8 mouse cellular contexts compared by ENCODE assay signal in the genomic region with DNA sequence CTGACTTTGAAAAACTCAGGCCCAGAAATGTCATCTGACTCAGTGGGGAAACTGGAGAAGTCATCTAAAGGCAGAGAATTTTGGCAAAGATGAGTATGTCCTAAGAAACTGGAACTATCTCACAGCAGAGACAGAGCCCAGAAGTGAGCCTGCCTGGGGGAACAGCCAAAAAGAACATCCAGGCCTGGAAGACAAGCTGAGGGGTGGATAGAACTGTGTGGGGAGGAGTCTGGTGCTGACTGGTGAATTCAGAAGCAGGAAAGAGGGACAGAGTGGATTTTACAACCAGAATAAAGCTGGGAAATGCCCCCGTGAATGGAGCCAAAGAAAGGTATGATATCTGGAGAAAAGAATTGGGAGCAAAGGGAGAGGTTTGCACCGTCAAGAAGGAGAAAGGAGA. TPM values are rescaled to one million over a fixed set of nuclear protein-coding genes. Genes with fewer than 3 reads are reported as not detected.
A peak's percentile ranks its signal among the peaks of the same experiment; 100 is the strongest.
DNase-seq lines count a peak whose midpoint lies in the region; ATAC-seq and TF ChIP-seq lines count a peak whose summit lies in the region.

A gene (plus strand): TSS at position 225 of the 400 bp plus-strand sequence.

- H3K36me3 ChIP-seq in liver, adult 2 months (ENCODE audit: control insufficient read depth, insufficient read depth, low read length) = no peaks in the 10 kb centered on the region
- no peaks in the 10 kb centered on the region for H3K36me3 ChIP-seq in liver, embryonic 12.5 days
- no peaks in the 10 kb centered on the region for H3K36me3 ChIP-seq in embryonic facial prominence, embryonic 15.5 days
- no peaks in the 10 kb centered on the region for H3K36me3 ChIP-seq in intestine, embryonic 15.5 days
- H3K36me3 ChIP-seq in thymus, adult 2 months (ENCODE audit: control insufficient read depth, insufficient read depth, low read length) = no peaks in the 10 kb centered on the region

- H3K4me1 ChIP-seq in liver, adult 2 months (ENCODE audit: control insufficient read depth, insufficient read depth, low read length) = no peaks in the 10 kb centered on the region
- no peaks in the 10 kb centered on the region for H3K4me1 ChIP-seq in liver, embryonic 12.5 days
- H3K4me1 ChIP-seq in embryonic facial prominence, embryonic 15.5 days = no peaks in the 10 kb centered on the region
- no peaks in the 10 kb centered on the region for H3K4me1 ChIP-seq in intestine, embryonic 15.5 days (replicated peaks)
- no peaks in the 10 kb centered on the region for H3K4me1 ChIP-seq in olfactory bulb, adult 2 months (ENCODE audit: control insufficient read depth, insufficient read depth, low read length)
- no peaks in the 10 kb centered on the region for H3K4me1 ChIP-seq in thymus, adult 2 months (replicated peaks; ENCODE audit: control insufficient read depth, insufficient read depth, low read length)

- H3K4me3 ChIP-seq in liver, adult 2 months (ENCODE audit: insufficient read depth, low read depth, low read length) = no peak within 1 kb of the TSS
- no peak within 1 kb of the TSS for H3K4me3 ChIP-seq in liver, embryonic 12.5 days
- no peak within 1 kb of the TSS for H3K4me3 ChIP-seq in embryonic facial prominence, embryonic 15.5 days (replicated peaks)
- no peak within 1 kb of the TSS for H3K4me3 ChIP-seq in intestine, embryonic 15.5 days (replicated peaks)
- H3K4me3 ChIP-seq in olfactory bulb, adult 2 months (ENCODE audit: insufficient read depth, low read depth, low read length) = no peak within 1 kb of the TSS
- no peak within 1 kb of the TSS for H3K4me3 ChIP-seq in thymus, adult 2 months (ENCODE audit: control insufficient read depth, insufficient read depth, low read length)

- H3K79me2 ChIP-seq in liver, adult 2 months (ENCODE audit: control insufficient read depth, insufficient read depth, low read length) = no peaks in the 10 kb centered on the region

- no peak for TF ChIP-seq POLR2A in liver, adult 2 months (IDR thresholded peaks at IDR 0.05; ENCODE audit: extremely low read depth, insufficient read depth, low read length)
- TF ChIP-seq POLR2A in olfactory bulb, adult 2 months (IDR thresholded peaks at IDR 0.05; ENCODE audit: insufficient read depth, low read depth, low read length) = no peak
- no peak for TF ChIP-seq POLR2A in thymus, adult 2 months (IDR thresholded peaks at IDR 0.05; ENCODE audit: control insufficient read depth, extremely low read depth, insufficient read depth, low read length, poor library complexity)

- no peak within 1 kb of the TSS for H3K9ac ChIP-seq in liver, adult 2 months (ENCODE audit: low read depth, low read length)
- no peak within 1 kb of the TSS for H3K9ac ChIP-seq in liver, embryonic 12.5 days
- no peak within 1 kb of the TSS for H3K9ac ChIP-seq in embryonic facial prominence, embryonic 15.5 days
- H3K9ac ChIP-seq in intestine, embryonic 15.5 days = no peak within 1 kb of the TSS

- WGBS in liver, adult 2 months = 78% methylated on average over 2 of the region's 2 CpGs
- WGBS in liver, embryonic 12.5 days (ENCODE audit: insufficient replicate concordance) = 46% methylated on average over 2 of the region's 2 CpGs
- WGBS in embryonic facial prominence, embryonic 15.5 days = 70% methylated on average over 2 of the region's 2 CpGs
- 79% methylated on average over 2 of the region's 2 CpGs for WGBS in intestine, embryonic 15.5 days
- 79% methylated on average over 2 of the region's 2 CpGs for WGBS in olfactory bulb, adult 2 months
- WGBS in thymus, adult 2 months = 81% methylated on average over 2 of the region's 2 CpGs

- no peak within 1 kb of the TSS for H3K4me2 ChIP-seq in liver, embryonic 12.5 days
- H3K4me2 ChIP-seq in embryonic facial prominence, embryonic 15.5 days (replicated peaks) = no peak within 1 kb of the TSS
- no peak within 1 kb of the TSS for H3K4me2 ChIP-seq in intestine, embryonic 15.5 days (replicated peaks)

- TF ChIP-seq CTCF in liver, adult 2 months (IDR thresholded peaks at IDR 0.05; ENCODE audit: low read depth, low read length) = no peak
- no peak for TF ChIP-seq CTCF in olfactory bulb, adult 2 months (IDR thresholded peaks at IDR 0.05; ENCODE audit: insufficient read depth, low read depth, low read length)
- TF ChIP-seq CTCF in thymus, adult 2 months (IDR thresholded peaks at IDR 0.05; ENCODE audit: borderline replicate concordance, control insufficient read depth, extremely low read depth, insufficient read depth, low read length, poor library complexity) = no peak

- ATAC-seq in liver, embryonic 12.5 days = no peak
- no peak for ATAC-seq in embryonic facial prominence, embryonic 15.5 days (ENCODE audit: insufficient number of reproducible peaks, low FRiP score, low TSS enrichment, low read depth)
- ATAC-seq in intestine, embryonic 15.5 days = no peak
- ATAC-seq in monocyte, adult 5-6 weeks (replicated peaks; ENCODE audit: insufficient number of reproducible peaks, low FRiP score, low TSS enrichment, poor library complexity, severe bottlenecking) = no peak

- H3K27me3 ChIP-seq in liver, adult 2 months (ENCODE audit: control insufficient read depth, insufficient read depth, low read length) = no peaks in the 10 kb centered on the region
- no peaks in the 10 kb centered on the region for H3K27me3 ChIP-seq in liver, embryonic 12.5 days (replicated peaks)
- H3K27me3 ChIP-seq in embryonic facial prominence, embryonic 15.5 days = no peaks in the 10 kb centered on the region
- H3K27me3 ChIP-seq in intestine, embryonic 15.5 days (replicated peaks) = no peaks in the 10 kb centered on the region
- H3K27me3 ChIP-seq in thymus, adult 2 months (ENCODE audit: control insufficient read depth, insufficient read depth, low read length) = no peaks in the 10 kb centered on the region

- no peaks in the 10 kb centered on the region for H3K9me3 ChIP-seq in liver, embryonic 12.5 days (replicated peaks)
- H3K9me3 ChIP-seq in embryonic facial prominence, embryonic 15.5 days (replicated peaks) = no peaks in the 10 kb centered on the region
- no peaks in the 10 kb centered on the region for H3K9me3 ChIP-seq in intestine, embryonic 15.5 days

- no peak within 1 kb of the TSS for H3K27ac ChIP-seq in liver, adult 2 months (replicated peaks; ENCODE audit: insufficient read depth, low read depth, low read length)
- H3K27ac ChIP-seq in liver, embryonic 12.5 days = no peak within 1 kb of the TSS
- no peak within 1 kb of the TSS for H3K27ac ChIP-seq in embryonic facial prominence, embryonic 15.5 days (replicated peaks)
- peak within 1 kb of the TSS; percentile 19; the same call in 1 of the 2 replicates for H3K27ac ChIP-seq in intestine, embryonic 15.5 days
- H3K27ac ChIP-seq in olfactory bulb, adult 2 months (ENCODE audit: insufficient read depth, low read depth, low read length) = 0 out of 2 replicates have a peak within 1 kb of the TSS, but pooled peaks have one; percentile 0
- no peak within 1 kb of the TSS for H3K27ac ChIP-seq in thymus, adult 2 months (ENCODE audit: control insufficient read depth, insufficient read depth, low read length)

- no peak for DNase-seq in liver, adult 2 months (ENCODE audit: extremely low read depth, low read depth, low spot score)
- no peak for DNase-seq in thymus, adult 2 months
- no peak for DNase-seq in kidney, adult 9 months

RNA-seq across cellular contexts. Expression of the gene that starts here (rescaled TPM):
- 515 and 885 TPM in 2 replicates for total RNA-seq in liver, adult 2 months (2014; rRNA removed)
- 277 and 442 TPM in 2 replicates for polyA plus RNA-seq in liver, adult 2 months (2012; rRNA removed)
- 0.57 and 0.62 TPM in 2 replicates for polyA plus RNA-seq in liver, embryonic 12.5 days (2016; fragmentation: Nextera tagmentation; extraction: Ambion mirVana)
- 6.3 and 14.9 TPM in 2 replicates for polyA plus RNA-seq in embryonic facial prominence, embryonic 15.5 days (2015; fragmentation: Nextera tagmentation; extraction: Ambion mirVana)
- polyA plus RNA-seq in intestine, embryonic 15.5 days (2015; fragmentation: Nextera tagmentation; extraction: Ambion mirVana) = 84.5 and 86.9 TPM in 2 replicates
- not detected in 2 replicates for polyA plus RNA-seq in olfactory bulb, adult 2 months (2012; ENCODE audit: insufficient read depth, insufficient read length, low replicate concordance, missing spikeins)
- 7.9 to 14.9 TPM (median 8.8 TPM) in 3 replicates for total RNA-seq in monocyte, adult 5-6 weeks (2017)
- polyA plus RNA-seq in thymus, adult 2 months (2012; rRNA removed) = 1.8 and 2.6 TPM in 2 replicates

Comparison
In these comparisons a context has a peak if more than half of its experiments do, and no peak if none do; other contexts are left out.
1. RNA of the gene that starts here (total RNA-seq): 515 to 885 TPM in liver, adult 2 months; 7.9 to 14.9 TPM in monocyte, adult 5-6 weeks; every median in the first group is over 10 times any median in the second.
2. H3K27ac ChIP-seq: peak in intestine, embryonic 15.5 days (single experiment) and olfactory bulb, adult 2 months (single experiment); none in liver, adult 2 months (single experiment), liver, embryonic 12.5 days (single experiment), embryonic facial prominence, embryonic 15.5 days (single experiment) and thymus, adult 2 months (single experiment).